Mouse (Mus musculus): ENCODE results near the gene Pbx1. TPM values are rescaled to one million over a fixed set of nuclear protein-coding genes. Genes with fewer than 3 reads are reported as not detected.

Pbx1 gene
- polyA plus RNA-seq, 1 experiment from 2014 or later = 48.8 TPM

GRCm38 (mm10) chr1:168091627-168092026 lies 340.4 kb downstream of the Pbx1 start:
- Histone ChIP-seq H3K4me3 (ENCODE audit: low read depth, low read length) (no peak overlapping the region), H3K4me2 (no peak overlapping the region), H3K36me3 (ENCODE audit: insufficient read depth) (no peaks in the 10 kb centered on the region), H3K27ac (ENCODE audit: low read depth) (no peak overlapping the region), H3K27me3 (ENCODE audit: insufficient read depth, low read length) (no peaks in the 10 kb centered on the region), H3K9ac (no peak overlapping the region), H3K9me3 (ENCODE audit: low read depth, low read length) (no peaks in the 10 kb centered on the region), H3K4me1 (ENCODE audit: insufficient read depth) (no peaks in the 10 kb centered on the region)
- ATAC-seq (ENCODE audit: insufficient read depth) (no peak), DNase-seq (no peak)
- no peak for TF ChIP-seq CTCF (IDR thresholded peaks at IDR 0.05; ENCODE audit: low read depth)
- WGBS = 43% methylated on average over 4 of the region's 4 CpGs

DNA sequence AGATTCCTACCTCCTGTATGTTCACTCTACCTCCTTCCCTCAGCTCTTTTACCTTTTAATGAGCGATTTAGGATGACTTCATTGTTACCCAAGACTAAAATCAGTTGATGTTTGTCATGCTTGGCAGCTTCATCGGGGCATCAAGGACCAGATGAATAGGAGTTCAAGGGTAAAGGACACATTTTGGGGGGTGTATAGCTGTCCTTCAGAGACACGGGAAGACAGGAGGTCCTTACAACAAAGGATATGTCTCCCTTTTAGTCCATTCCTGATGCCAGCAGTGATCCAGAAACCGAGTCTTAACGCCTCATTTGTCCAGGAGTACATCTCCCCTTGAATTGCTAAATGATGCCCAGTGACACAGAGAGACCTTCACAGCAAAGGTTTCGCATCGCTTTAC lies 343.4 kb downstream of the Pbx1 start:
- Histone ChIP-seq H3K4me3 (ENCODE audit: low read depth, low read length) (no peak overlapping the region), H3K4me2 (no peak overlapping the region), H3K27me3 (ENCODE audit: insufficient read depth, low read length) (no peaks in the 10 kb centered on the region), H3K9ac (no peak overlapping the region), H3K36me3 (ENCODE audit: insufficient read depth) (no peaks in the 10 kb centered on the region), H3K4me1 (ENCODE audit: insufficient read depth) (no peaks in the 10 kb centered on the region), H3K9me3 (ENCODE audit: low read depth, low read length) (no peaks in the 10 kb centered on the region), H3K27ac (ENCODE audit: low read depth) (no peak overlapping the region)
- no peak for DNase-seq
- no peak for TF ChIP-seq CTCF (IDR thresholded peaks at IDR 0.05; ENCODE audit: low read depth)
- no peak for ATAC-seq (ENCODE audit: insufficient read depth)
- 82% methylated on average over 7 of the region's 7 CpGs for WGBS

DNA sequence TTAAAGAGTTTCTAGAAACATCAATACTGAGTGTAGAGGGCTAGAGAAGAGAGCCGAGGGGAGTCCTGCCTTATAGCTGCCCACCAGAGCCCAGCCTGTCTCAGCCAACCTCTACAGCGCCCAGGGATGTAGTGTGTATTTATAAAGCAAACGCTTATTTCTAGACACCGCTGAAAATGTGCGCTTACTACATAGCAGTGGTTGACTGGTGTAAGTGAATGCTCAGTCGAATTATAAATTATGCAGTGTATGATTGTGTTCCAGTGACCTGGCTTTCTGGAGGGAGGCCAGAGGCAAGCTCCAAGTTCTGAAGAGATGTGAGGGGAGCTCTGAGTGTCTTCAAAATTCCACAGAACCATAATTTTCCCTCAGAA lies 352.7 kb downstream of the Pbx1 start:
- WGBS = 79% methylated on average over 6 of the region's 6 CpGs
- Histone ChIP-seq H3K27ac (ENCODE audit: low read depth) (no peak overlapping the region), H3K27me3 (ENCODE audit: insufficient read depth, low read length) (no peaks in the 10 kb centered on the region), H3K4me2 (no peak overlapping the region), H3K9me3 (ENCODE audit: low read depth, low read length) (no peaks in the 10 kb centered on the region), H3K4me1 (ENCODE audit: insufficient read depth) (no peaks in the 10 kb centered on the region), H3K36me3 (ENCODE audit: insufficient read depth) (no peaks in the 10 kb centered on the region), H3K9ac (no peak overlapping the region), H3K4me3 (ENCODE audit: low read depth, low read length) (no peak overlapping the region)
- peak; percentile 54; the same call in 1 of the 2 replicates for ATAC-seq (ENCODE audit: insufficient read depth)
- TF ChIP-seq CTCF (IDR thresholded peaks at IDR 0.05; ENCODE audit: low read depth) = no peak
- peak; percentile 48 for DNase-seq

DNA sequence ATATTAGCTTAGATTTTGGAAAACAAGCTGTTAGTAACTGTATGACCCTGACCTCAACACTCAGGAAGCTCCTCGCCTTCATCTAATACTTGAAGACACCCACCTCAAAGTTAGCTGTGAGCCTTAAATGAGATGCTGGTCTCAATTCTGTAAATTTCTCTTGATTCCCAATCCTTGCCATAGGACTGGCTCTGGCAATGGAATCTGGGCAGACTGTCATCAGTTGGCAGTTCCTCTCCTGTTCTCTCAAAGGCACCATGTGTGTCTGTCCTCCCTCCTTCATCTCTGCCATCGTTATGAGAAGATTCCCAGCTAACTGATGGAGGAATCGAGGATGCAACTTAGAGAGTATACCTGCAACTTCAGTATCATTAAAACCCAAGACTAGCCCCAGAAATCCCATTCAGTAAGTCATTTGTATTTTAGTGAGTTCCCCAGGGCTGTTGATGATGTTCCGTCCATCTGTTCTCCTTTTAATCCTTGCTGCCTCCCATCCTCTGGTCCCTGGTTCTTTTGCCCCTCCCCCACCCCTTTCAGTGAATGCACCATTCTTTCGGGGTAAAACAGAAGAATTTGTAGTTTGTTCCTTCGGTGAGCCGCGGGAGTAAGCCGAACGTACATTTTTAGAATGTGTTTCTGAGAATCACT lies 353.2 kb downstream of the Pbx1 start:
- 85% methylated on average over 10 of the region's 10 CpGs for WGBS
- no peak overlapping the region for H3K27ac ChIP-seq (ENCODE audit: low read depth)
- DNase-seq (no peak), ATAC-seq (ENCODE audit: insufficient read depth) (no peak)
- no peaks in the 10 kb centered on the region for H3K36me3 ChIP-seq (ENCODE audit: insufficient read depth)
- H3K4me1 ChIP-seq (ENCODE audit: insufficient read depth) = no peaks in the 10 kb centered on the region
- no peak overlapping the region for H3K9ac ChIP-seq
- H3K4me2 ChIP-seq = no peak overlapping the region
- H3K9me3 ChIP-seq (ENCODE audit: low read depth, low read length) = no peaks in the 10 kb centered on the region
- H3K27me3 ChIP-seq (ENCODE audit: insufficient read depth, low read length) = no peaks in the 10 kb centered on the region
- no peak for TF ChIP-seq CTCF (IDR thresholded peaks at IDR 0.05; ENCODE audit: low read depth)
- H3K4me3 ChIP-seq (ENCODE audit: low read depth, low read length) = no peak overlapping the region

- Histone ChIP-seq H3K36me3 (ENCODE audit: insufficient read depth) (no peaks in the 10 kb centered on the region), H3K27me3 (ENCODE audit: insufficient read depth, low read length) (no peaks in the 10 kb centered on the region), H3K9me3 (ENCODE audit: low read depth, low read length) (no peaks in the 10 kb centered on the region), H3K4me1 (ENCODE audit: insufficient read depth) (0 out of 2 replicates have a peak, but pooled peaks cover 4% of the 10 kb centered on the region), H3K4me2 (no peak overlapping the region), H3K27ac (ENCODE audit: low read depth) (no peak overlapping the region), H3K4me3 (ENCODE audit: low read depth, low read length) (no peak overlapping the region), H3K9ac (no peak overlapping the region)
- 61% methylated on average over 5 of the region's 5 CpGs for WGBS
- DNase-seq (no peak), ATAC-seq (ENCODE audit: insufficient read depth) (no peak)
- TF ChIP-seq CTCF (IDR thresholded peaks at IDR 0.05; ENCODE audit: low read depth) = no peak
Measured at GRCm38 (mm10) chr1:168071974-168072373, 360.1 kb downstream of the Pbx1 start.

- Histone ChIP-seq H3K27ac (ENCODE audit: low read depth) (peak overlapping the region; percentile 2; the same call in 1 of the 2 replicates), H3K9ac (no peak overlapping the region), H3K4me2 (no peak overlapping the region), H3K4me1 (ENCODE audit: insufficient read depth) (0 out of 2 replicates have a peak, but pooled peaks cover 4% of the 10 kb centered on the region), H3K9me3 (ENCODE audit: low read depth, low read length) (no peaks in the 10 kb centered on the region), H3K36me3 (ENCODE audit: insufficient read depth) (no peaks in the 10 kb centered on the region), H3K27me3 (ENCODE audit: insufficient read depth, low read length) (no peaks in the 10 kb centered on the region), H3K4me3 (ENCODE audit: low read depth, low read length) (no peak overlapping the region)
- 60% methylated on average over 6 of the region's 6 CpGs for WGBS
- DNase-seq = peak; percentile 19
- ATAC-seq (ENCODE audit: insufficient read depth) = peak; percentile 67; the same call in 1 of the 2 replicates
- no peak for TF ChIP-seq CTCF (IDR thresholded peaks at IDR 0.05; ENCODE audit: low read depth)
Measured at GRCm38 (mm10) chr1:168070273-168070910, 361.7 kb downstream of the Pbx1 start.

- no peak overlapping the region for H3K4me2 ChIP-seq
- H3K9me3 ChIP-seq (ENCODE audit: low read depth, low read length) = no peaks in the 10 kb centered on the region
- H3K4me1 ChIP-seq (ENCODE audit: insufficient read depth) = 0 out of 2 replicates have a peak, but pooled peaks cover 4% of the 10 kb centered on the region
- ATAC-seq (ENCODE audit: insufficient read depth) (peak; percentile 74), DNase-seq (peak; percentile 59)
- H3K36me3 ChIP-seq (ENCODE audit: insufficient read depth) = no peaks in the 10 kb centered on the region
- H3K9ac ChIP-seq = no peak overlapping the region
- no peak overlapping the region for H3K4me3 ChIP-seq (ENCODE audit: low read depth, low read length)
- WGBS = 28% methylated on average over 5 of the region's 5 CpGs
- H3K27ac ChIP-seq (ENCODE audit: low read depth) = peak overlapping the region; percentile 66; the same call in 1 of the 2 replicates
- no peak for TF ChIP-seq CTCF (IDR thresholded peaks at IDR 0.05; ENCODE audit: low read depth)
- no peaks in the 10 kb centered on the region for H3K27me3 ChIP-seq (ENCODE audit: insufficient read depth, low read length)
Measured at GRCm38 (mm10) chr1:168069740-168070139, 362.3 kb downstream of the Pbx1 start.

All from lung, embryonic 14.5 days (tissue).